Comparison of ENCODE assay signal across 8 mouse cellular contexts in genomic region chr12:17265971-17266672, GRCm38 (mm10). TPM values are rescaled to one million over a fixed set of nuclear protein-coding genes. Genes with fewer than 3 reads are reported as not detected.
A peak's percentile ranks its signal among the peaks of the same experiment; 100 is the strongest.
DNase-seq lines count a peak whose midpoint lies in the region; ATAC-seq lines count a peak whose summit lies in the region.

TSS of gene Pdia6 (plus strand) at chr12:17266545.

- H3K4me1 ChIP-seq in heart, embryonic 10.5 days = peaks cover 19% of the 10 kb centered on the region
- peaks cover 38% of the 10 kb centered on the region for H3K4me1 ChIP-seq in kidney, embryonic 15.5 days

- H3K36me3 ChIP-seq in heart, embryonic 10.5 days = peaks cover 27% of the 10 kb centered on the region
- peaks cover 27% of the 10 kb centered on the region for H3K36me3 ChIP-seq in kidney, embryonic 15.5 days

- H3K9me3 ChIP-seq in heart, embryonic 10.5 days = no peaks in the 10 kb centered on the region
- no peaks in the 10 kb centered on the region for H3K9me3 ChIP-seq in kidney, embryonic 15.5 days (replicated peaks)

- H3K27me3 ChIP-seq in heart, embryonic 10.5 days (ENCODE audit: insufficient read depth, poor library complexity, severe bottlenecking) = no peaks in the 10 kb centered on the region
- H3K27me3 ChIP-seq in kidney, embryonic 15.5 days = no peaks in the 10 kb centered on the region

- H3K27ac ChIP-seq in heart, embryonic 10.5 days = peak within 1 kb of the TSS; percentile 90
- peak within 1 kb of the TSS; percentile 73 for H3K27ac ChIP-seq in kidney, embryonic 15.5 days

- 1% methylated on average over 48 of the region's 48 CpGs for WGBS in heart, embryonic 10.5 days
- WGBS in kidney, embryonic 15.5 days = 1% methylated on average over 48 of the region's 48 CpGs

- peak within 1 kb of the TSS; percentile 80 for H3K9ac ChIP-seq in kidney, embryonic 15.5 days

- peak; percentile 90 to 92 for DNase-seq in B cell, adult 2 months
- peak; percentile 98 for DNase-seq in brain, adult 2 months (ENCODE audit: low read depth, low spot score)
- peak; percentile 97 for DNase-seq in heart, embryonic 10.5 days (ENCODE audit: low spot score)
- peak; percentile 94 for DNase-seq in liver
- peak; percentile 91 to 95 for DNase-seq in spleen, postnatal 4 days (ENCODE audit: low spot score in 2 of 2)

- peak within 1 kb of the TSS; percentile 79 for H3K4me3 ChIP-seq in heart, embryonic 10.5 days
- peak within 1 kb of the TSS; percentile 75 for H3K4me3 ChIP-seq in kidney, embryonic 15.5 days (replicated peaks)

- peak; percentile 99 for ATAC-seq in erythroblast, adult 5-6 weeks (replicated peaks; ENCODE audit: low FRiP score, poor library complexity, severe bottlenecking)
- ATAC-seq in kidney, embryonic 15.5 days (replicated peaks; ENCODE audit: low FRiP score) = peak; percentile 99
- ATAC-seq in monocyte, adult 5-6 weeks (replicated peaks; ENCODE audit: insufficient number of reproducible peaks, low FRiP score, low TSS enrichment, poor library complexity, severe bottlenecking) = peak; percentile 93

- peak within 1 kb of the TSS; percentile 73 for H3K4me2 ChIP-seq in kidney, embryonic 15.5 days

RNA-seq across cellular contexts. Expression of gene Pdia6, which starts in this region (rescaled TPM):
- total RNA-seq in erythroblast, adult 5-6 weeks (2015; ENCODE audit: low replicate concordance) = 64.0 and 64.9 TPM in 2 replicates
- 57.6 and 63.9 TPM in 2 replicates for total RNA-seq in erythroblast, adult 5-6 weeks (2017; ENCODE audit: low replicate concordance)
- polyA plus RNA-seq in heart, embryonic 10.5 days (2016; fragmentation: Nextera tagmentation; extraction: Ambion mirVana) = 595 and 738 TPM in 2 replicates
- polyA plus RNA-seq in kidney, embryonic 15.5 days (2015; fragmentation: Nextera tagmentation; extraction: Ambion mirVana) = 614 and 635 TPM in 2 replicates
- total RNA-seq in monocyte, adult 5-6 weeks (2017) = 231 to 298 TPM (median 241 TPM) in 3 replicates

Comparison
In these comparisons a context has a peak if more than half of its experiments do, and no peak if none do; other contexts are left out.
1. Peak in every context shown above with its lines: DNase-seq, ATAC-seq, H3K4me3 ChIP-seq and H3K27ac ChIP-seq.